Mouse (Mus musculus) lung, adult 18-20 months (tissue): ENCODE results near the gene Gpnmb.

ENCODE experiments used
- DNase-seq, 2 experiments: peaks; one replicate each; pipeline ENCODE4 v3.0.0; 2022; ENCODE audit warnings: mixed read lengths in 2 of 2

Gene Gpnmb

GRCm38 (mm10) chr6:49099086-49099485 is 62.7 kb downstream of the Gpnmb start:
- DNase-seq: no peak

GRCm38 (mm10) chr6:49106746-49107500 is 70.6 kb downstream of the Gpnmb start:
- no peak for DNase-seq

DNA sequence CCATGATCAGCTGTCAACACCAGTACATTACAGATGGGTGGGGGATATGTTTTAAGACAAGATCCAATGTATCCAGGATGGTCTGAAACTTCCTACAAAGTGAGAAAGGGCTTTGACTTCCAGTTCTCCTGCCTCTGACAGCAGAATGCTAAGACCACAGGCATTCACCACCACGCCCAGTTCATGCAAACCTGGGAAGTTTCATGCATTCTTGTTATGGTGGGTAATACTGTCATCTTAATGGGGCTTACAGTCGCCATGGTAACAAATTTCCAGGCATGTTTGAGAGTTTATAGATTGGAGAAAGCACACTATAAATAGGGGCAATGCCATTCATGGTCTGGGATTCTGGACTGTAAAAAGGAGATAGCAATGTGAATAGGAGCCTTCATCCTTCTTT is 72.8 kb downstream of the Gpnmb start:
- DNase-seq: no peak

DNA sequence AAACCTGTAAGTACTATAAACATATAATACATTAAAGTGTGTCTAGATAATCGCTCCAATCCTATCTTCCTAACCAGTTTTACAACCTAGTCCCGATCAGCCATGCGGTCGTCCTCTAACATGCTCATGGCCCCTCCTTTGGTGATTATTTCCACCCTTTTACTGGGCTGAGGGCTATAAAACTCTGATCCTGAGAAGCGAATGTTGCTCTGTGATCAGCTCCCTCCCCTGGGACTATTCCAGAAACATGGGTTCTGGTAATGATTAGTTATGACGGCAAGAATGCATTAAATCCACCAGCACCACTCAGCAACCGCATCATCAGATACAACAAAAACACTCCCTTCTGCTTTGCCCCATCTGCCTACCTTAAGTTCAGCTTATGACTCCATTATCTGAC is 77.5 kb downstream of the Gpnmb start:
- no peak for DNase-seq

- no peak for DNase-seq
These were observed 78.1 kb downstream of the Gpnmb start for GRCm38 (mm10) chr6:49114457-49114856.

- DNase-seq: no peak
These were observed 79.2 kb downstream of the Gpnmb start for GRCm38 (mm10) chr6:49115550-49115949.

GRCm38 (mm10) chr6:49116241-49116640 is 79.9 kb downstream of the Gpnmb start:
- DNase-seq: no peak

- peak in 1 of 2 experiments; percentile 62 for DNase-seq
These were observed 82.1 kb downstream of the Gpnmb start for GRCm38 (mm10) chr6:49118446-49118845.

DNA sequence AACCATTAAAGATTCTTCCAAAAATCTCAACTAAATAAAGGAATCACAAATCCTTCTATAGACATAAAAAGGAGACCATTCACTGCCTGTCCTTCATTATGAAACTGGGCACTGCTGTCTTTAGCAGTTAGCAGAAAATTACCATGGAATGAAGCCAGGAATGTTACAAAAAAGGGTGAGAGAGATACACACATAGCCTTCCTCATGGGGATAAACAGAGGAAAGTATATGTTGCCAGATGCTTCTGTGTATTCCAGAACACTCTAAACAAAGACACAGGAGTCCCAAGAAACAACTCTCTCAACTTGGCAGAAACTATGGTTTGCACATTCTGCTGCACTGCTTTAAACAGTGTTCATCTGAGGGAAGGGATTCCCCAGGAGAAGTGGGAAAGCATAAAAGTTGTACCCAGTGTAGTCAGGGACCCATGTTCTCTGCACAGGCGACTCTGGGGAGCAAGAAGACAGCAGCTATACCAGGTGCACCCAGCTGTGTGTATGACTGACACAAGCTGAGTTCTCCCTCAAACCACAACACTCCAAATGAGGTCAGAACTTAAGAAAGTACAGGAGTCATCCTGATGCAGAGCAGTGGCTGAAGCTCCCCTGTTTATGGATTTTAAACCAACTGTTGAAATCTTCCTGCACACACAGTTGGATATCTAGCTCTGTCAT is 83.3 kb downstream of the Gpnmb start:
- DNase-seq: no peak

DNA sequence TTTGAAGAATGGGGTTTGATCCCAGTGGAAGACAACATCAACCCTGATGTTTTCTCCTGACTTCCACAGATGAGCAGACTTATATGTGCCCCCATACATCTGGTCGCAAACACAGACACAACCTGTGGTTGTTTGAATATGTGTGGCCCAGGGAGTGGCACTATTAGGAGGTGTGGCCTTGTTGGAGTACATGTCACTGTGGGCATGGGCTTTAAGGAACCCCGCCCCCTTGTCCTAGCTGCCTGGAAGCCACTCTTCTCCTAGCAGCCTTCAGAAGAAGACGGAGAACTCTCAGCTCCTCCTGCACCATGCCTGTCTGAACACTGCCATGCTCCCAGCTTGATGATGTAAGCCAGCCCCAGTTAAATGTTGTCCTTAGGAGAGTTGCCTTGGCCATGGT is 84.0 kb downstream of the Gpnmb start:
- no peak for DNase-seq
